Mouse (Mus musculus) heart, postnatal 25 days (tissue): Measurements from ENCODE around the gene Alppl2. TPM values are rescaled to one million over a fixed set of nuclear protein-coding genes. Genes with fewer than 3 reads are reported as not detected.

Source experiments
- DNase-seq: peaks from one replicate; pipeline ENCODE4 v3.0.0; 2022; ENCODE audit warnings: low spot score
- intact Hi-C: fragments of 180-260 bp; cut with DNase I; formaldehyde crosslinking; loops from one replicate; pipeline ENCODE4 v1.15.1; 2025
- total RNA-seq, 2 experiments: library from RNA; stranded (reverse); gene quantifications; 2 replicates each; pipeline ENCODE4 v1.2.3; 2021

The Alppl2 gene
- not detected for total RNA-seq

- intact Hi-C loops: no loop called here
- DNase-seq: no peak
Observed at GRCm38 (mm10) chr1:87089828-87090227, at the start of gene Alppl2. TSS of gene Alppl2 (minus strand) at chr1:87089928.

GRCm38 (mm10) chr1:87131803-87132202 lies 42.1 kb upstream of the Alppl2 start:
- DNase-seq: no peak
- intact Hi-C loops: no loop called here

GRCm38 (mm10) chr1:87127206-87128030 lies 37.7 kb upstream of the Alppl2 start:
- no peak for DNase-seq
- intact Hi-C loops: no loop called here

- intact Hi-C loops: no loop called here
- no peak for DNase-seq
Observed at GRCm38 (mm10) chr1:87124673-87125072, 34.9 kb upstream of the Alppl2 start, which contains the start of gene Akp3. TSS of gene Akp3 (plus strand) at chr1:87124973.

GRCm38 (mm10) chr1:87114784-87115183 lies 25.1 kb upstream of the Alppl2 start:
- DNase-seq: no peak
- intact Hi-C loops: no loop called here

- no peak for DNase-seq
- intact Hi-C loops: no loop called here
Observed at GRCm38 (mm10) chr1:87111719-87112354, 22.1 kb upstream of the Alppl2 start.

- no peak for DNase-seq
- intact Hi-C loops: no loop called here
Observed at GRCm38 (mm10) chr1:87108564-87108963, 18.8 kb upstream of the Alppl2 start.

GRCm38 (mm10) chr1:87106536-87106935 lies 16.8 kb upstream of the Alppl2 start:
- intact Hi-C loops: no loop called here
- DNase-seq: no peak

- intact Hi-C loops: no loop called here
Observed at GRCm38 (mm10) chr1:87103936-87104335, 14.2 kb upstream of the Alppl2 start.

GRCm38 (mm10) chr1:87102114-87102513 lies 12.4 kb upstream of the Alppl2 start:
- DNase-seq: no peak
- intact Hi-C loops: no loop called here

More at GRCm38 (mm10) chr1:87103936-87104335, 14.2 kb upstream of the Alppl2 start:
- no peak for DNase-seq

- intact Hi-C loops: no loop called here
- no peak for DNase-seq
Observed at GRCm38 (mm10) chr1:87101411-87101810, 11.7 kb upstream of the Alppl2 start, which contains the start of gene Alpi. TSS of gene Alpi (minus strand) at chr1:87101606.

- peak; percentile 6 for DNase-seq
Observed at GRCm38 (mm10) chr1:87098358-87098975, 8.7 kb upstream of the Alppl2 start.

GRCm38 (mm10) chr1:87095642-87096041 lies 5.9 kb upstream of the Alppl2 start:
- DNase-seq: no peak
- intact Hi-C loops: loop anchor here (2.0 kb wide), 1 partner anchor 91 kb away; no protein-coding TSS in a partner anchor

More at GRCm38 (mm10) chr1:87098358-87098975, 8.7 kb upstream of the Alppl2 start:
- intact Hi-C loops: no loop called here

- DNase-seq: no peak
- intact Hi-C loops: no loop called here
Observed at GRCm38 (mm10) chr1:87089251-87089650, 477 bp downstream of the Alppl2 start.

GRCm38 (mm10) chr1:87086964-87087363 lies 2.8 kb downstream of the Alppl2 start:
- intact Hi-C loops: no loop called here
- DNase-seq: no peak

GRCm38 (mm10) chr1:87086196-87086595 lies 3.5 kb downstream of the Alppl2 start:
- DNase-seq: no peak
- intact Hi-C loops: no loop called here

GRCm38 (mm10) chr1:87073776-87074175 lies 16.0 kb downstream of the Alppl2 start:
- intact Hi-C loops: no loop called here
- DNase-seq: no peak

- DNase-seq: no peak
Observed at GRCm38 (mm10) chr1:87070720-87071119, 19.0 kb downstream of the Alppl2 start.

GRCm38 (mm10) chr1:87060913-87061312 lies 28.8 kb downstream of the Alppl2 start:
- intact Hi-C loops: no loop called here
- no peak for DNase-seq

More at GRCm38 (mm10) chr1:87070720-87071119, 19.0 kb downstream of the Alppl2 start:
- intact Hi-C loops: no loop called here

GRCm38 (mm10) chr1:87059042-87059665 lies 30.6 kb downstream of the Alppl2 start:
- intact Hi-C loops: no loop called here
- no peak for DNase-seq
